Mouse (Mus musculus) cerebellum, adult 2 months (tissue): ENCODE results near the gene Eml6.
A peak's percentile ranks its signal among the peaks of the same experiment; 100 is the strongest.

Experiments
- CTCF ChIP-seq: fragments of 200-500 bp; IDR thresholded peaks from 2 replicates; pipeline ENCODE4 v1.5.1; 2011; ENCODE audit warnings: low read depth, mild to moderate bottlenecking, control low read depth, low read length, moderate library complexity, borderline replicate concordance; ENCODE audit not compliant: insufficient read depth
- POLR2A ChIP-seq: fragments of 200-500 bp; IDR thresholded peaks from 2 replicates; pipeline ENCODE4 v1.6.1; 2011; ENCODE audit warnings: low read length, control low read depth, borderline replicate concordance; ENCODE audit not compliant: insufficient read depth

GRCm38 (mm10) chr11:30024261-30025071, 1.4 kb downstream of the Eml6 start:
- TF ChIP-seq CTCF, result no peak
- 0 out of 2 replicates have a peak, but pooled peaks have one; percentile 22 for TF ChIP-seq POLR2A
